Mouse (Mus musculus) thymus, adult 2 months (tissue): Measurements from ENCODE around the gene Rapsn. TPM values are rescaled to one million over a fixed set of nuclear protein-coding genes. Genes with fewer than 3 reads are reported as not detected.
"Not testable (repeated sequence)": the region's sequence is repeated elsewhere in the genome, so short reads cannot be mapped to it uniquely, and the experiment has no call there.

Experiments used
- DNase-seq: peaks from one replicate; pipeline ENCODE4 v3.0.0; 2021
- H3K27ac ChIP-seq: fragments of 200-500 bp; 2 replicates; pipeline ENCODE4 v1.5.1; 2012; ENCODE audit warnings: low read length, control low read depth; ENCODE audit not compliant: control insufficient read depth, insufficient read depth
- H3K27me3 ChIP-seq: fragments of 200-500 bp; 2 replicates; pipeline ENCODE4 v1.6.1; 2012; ENCODE audit warnings: mild to moderate bottlenecking, low read length, moderate library complexity, mixed read lengths; ENCODE audit not compliant: control insufficient read depth, insufficient read depth
- H3K36me3 ChIP-seq: fragments of 200-500 bp; 2 replicates; pipeline ENCODE4 v1.6.1; 2012; ENCODE audit warnings: mild to moderate bottlenecking, low read length, moderate library complexity; ENCODE audit not compliant: control insufficient read depth, insufficient read depth
- H3K4me1 ChIP-seq: fragments of 200-500 bp; replicated peaks from 2 replicates; pipeline ENCODE4 v1.6.1; 2012; ENCODE audit warnings: low read length; ENCODE audit not compliant: control insufficient read depth, insufficient read depth
- H3K4me3 ChIP-seq: fragments of 200-500 bp; 2 replicates; pipeline ENCODE4 v1.5.1; 2012; ENCODE audit warnings: mild to moderate bottlenecking, low read length, control low read depth, moderate library complexity; ENCODE audit not compliant: control insufficient read depth, insufficient read depth
- CTCF ChIP-seq: fragments of 200-500 bp; IDR thresholded peaks from 2 replicates; pipeline ENCODE4 v1.5.1; 2012; ENCODE audit warnings: mild to moderate bottlenecking, control low read depth, low read length, moderate library complexity, borderline replicate concordance; ENCODE audit not compliant: control insufficient read depth, poor library complexity, insufficient read depth; ENCODE audit errors: extremely low read depth
- POLR2A ChIP-seq: fragments of 200-500 bp; IDR thresholded peaks from 2 replicates; pipeline ENCODE4 v1.6.1; 2012; ENCODE audit warnings: mild to moderate bottlenecking, low read length, control low read depth, moderate library complexity; ENCODE audit not compliant: control insufficient read depth, poor library complexity, insufficient read depth; ENCODE audit errors: extremely low read depth
- WGBS: fragments of 180-500 bp; shearing (Covaris S2); methylation state at CpG from one replicate; pipeline ENCODE4 v1.1.7; 2018; 5-methylcytosine and 5-hydroxymethylcytosine counted together
- polyA plus RNA-seq: library from polyadenylated mRNA; depleted of rRNA; stranded (reverse); fragments of >200 nt; gene quantifications from 2 replicates; pipeline ENCODE4 v1.2.3, GENCODE M21; 2012; rRNA removed

The Rapsn gene
- polyA plus RNA-seq: 9.0 and 10.1 TPM in 2 replicates

DNA sequence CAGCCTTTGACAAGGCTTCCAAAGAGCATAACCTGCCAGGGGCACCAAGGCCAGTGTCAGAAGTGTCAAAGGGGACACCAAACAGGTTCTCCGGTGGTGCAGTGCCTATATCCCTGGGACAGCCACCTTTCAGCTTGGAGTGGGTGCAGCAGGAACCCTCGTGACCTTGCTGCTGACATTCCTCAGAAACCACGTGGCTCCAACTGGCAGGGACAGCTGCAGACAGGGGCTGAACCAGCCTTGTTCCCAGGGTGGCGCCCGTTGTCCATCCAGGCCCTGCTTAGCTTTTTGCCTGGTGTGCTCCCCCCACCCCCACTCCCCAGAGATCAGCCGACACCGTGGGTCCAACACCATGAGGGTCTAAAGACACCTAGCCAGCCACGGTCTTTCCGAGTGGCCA lies at the start of gene Rapsn:
Rapsn (plus strand) TSS at position 236 of the 400 bp plus-strand sequence.
- Histone ChIP-seq H3K4me3 (no peak within 1 kb of the TSS), H3K27ac (no peak within 1 kb of the TSS), H3K4me1 (no peaks in the 10 kb centered on the region), H3K36me3 (no peaks in the 10 kb centered on the region), H3K27me3 (no peaks in the 10 kb centered on the region)
- WGBS: 86% methylated on average over 9 of the region's 9 CpGs
- no peak for DNase-seq
- TF ChIP-seq POLR2A (no peak), CTCF (no peak)

DNA sequence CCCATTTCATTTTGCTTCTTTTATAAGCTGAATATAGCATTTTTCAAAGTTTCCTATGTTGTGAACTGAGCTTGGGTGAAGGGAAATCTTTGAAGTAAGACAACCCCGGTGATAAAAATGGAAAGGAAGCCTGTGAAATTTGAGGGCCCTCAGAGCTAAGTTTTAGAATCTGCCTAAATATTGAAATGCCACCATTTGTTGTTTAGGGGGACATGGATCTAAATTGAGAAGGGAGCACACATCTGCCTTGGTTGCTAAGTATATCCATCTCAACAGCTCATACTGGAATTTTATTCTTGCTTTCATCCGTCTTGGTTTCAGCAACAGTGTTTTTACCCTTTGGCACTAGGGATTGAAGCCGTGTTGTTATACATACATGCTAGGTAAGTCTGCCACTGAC lies 49.4 kb upstream of the Rapsn start:
- H3K27ac ChIP-seq: no peak overlapping the region
- DNase-seq: no peak
- no peaks in the 10 kb centered on the region for H3K27me3 ChIP-seq
- 0 out of 2 replicates have a peak, but pooled peaks cover 3% of the 10 kb centered on the region for H3K36me3 ChIP-seq
- no peak overlapping the region for H3K4me3 ChIP-seq
- no peaks in the 10 kb centered on the region; the same call in 1 of the 2 replicates for H3K4me1 ChIP-seq
- TF ChIP-seq POLR2A (no peak), CTCF (no peak)
- WGBS: 93% methylated on average over 3 of the region's 3 CpGs

GRCm38 (mm10) chr2:91008536-91008935 lies 26.9 kb upstream of the Rapsn start:
- 98% methylated on average over 8 of the region's 8 CpGs for WGBS
- TF ChIP-seq CTCF (no peak), POLR2A (no peak)
- H3K4me1 ChIP-seq: no peaks in the 10 kb centered on the region
- no peak overlapping the region for H3K4me3 ChIP-seq
- no peak overlapping the region for H3K27ac ChIP-seq
- peaks cover 94% of the 10 kb centered on the region for H3K36me3 ChIP-seq
- H3K27me3 ChIP-seq: no peaks in the 10 kb centered on the region
- DNase-seq: no peak

DNA sequence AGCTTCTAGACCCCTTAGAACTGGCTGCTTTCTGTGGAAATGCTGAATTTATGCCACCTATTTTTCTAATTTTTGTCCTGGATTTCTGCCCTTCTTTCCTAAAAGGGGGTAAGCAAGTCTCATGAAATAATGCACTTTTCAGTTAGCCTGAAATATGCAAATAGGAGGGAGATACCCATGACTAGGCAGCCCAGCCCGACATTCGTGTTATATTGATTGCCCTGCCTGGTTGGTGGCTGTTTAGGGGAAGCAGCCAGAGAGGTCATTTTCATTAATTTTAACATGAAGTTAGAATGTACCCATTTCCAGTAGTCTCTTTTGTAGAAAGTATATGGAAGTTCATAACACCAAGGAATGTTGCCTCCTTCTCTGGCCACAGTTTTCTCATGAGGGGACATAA lies 21.5 kb upstream of the Rapsn start:
- no peak for DNase-seq
- no peak for TF ChIP-seq POLR2A
- no peak for TF ChIP-seq CTCF
- H3K4me1 ChIP-seq: no peaks in the 10 kb centered on the region
- no peaks in the 10 kb centered on the region for H3K27me3 ChIP-seq
- no peak overlapping the region for H3K4me3 ChIP-seq
- 96% methylated on average over 2 of the region's 2 CpGs for WGBS
- H3K27ac ChIP-seq: no peak overlapping the region
- peaks cover 73% of the 10 kb centered on the region for H3K36me3 ChIP-seq

DNA sequence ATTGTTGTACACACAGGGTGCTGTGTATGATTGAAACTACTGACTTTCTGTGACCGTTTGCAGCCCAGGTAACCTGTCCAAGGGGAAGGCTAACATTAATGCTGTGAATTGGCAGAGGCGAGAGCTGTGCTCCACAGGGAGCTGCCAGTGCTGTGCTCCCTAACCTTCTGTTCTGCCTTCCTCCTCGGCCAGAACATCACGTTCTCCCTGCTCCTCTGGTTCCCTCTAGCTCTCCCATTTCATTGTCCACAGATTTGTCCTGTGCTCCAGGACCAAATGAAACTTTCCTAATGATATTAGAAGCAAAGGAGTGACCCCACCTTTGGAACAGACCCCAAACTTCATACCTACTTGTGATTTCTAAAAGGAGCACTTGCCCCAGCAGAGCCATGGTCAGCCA lies 20.0 kb upstream of the Rapsn start:
- no peaks in the 10 kb centered on the region for H3K4me1 ChIP-seq
- TF ChIP-seq CTCF (no peak), POLR2A (no peak)
- H3K4me3 ChIP-seq: no peak overlapping the region
- H3K27me3 ChIP-seq: no peaks in the 10 kb centered on the region
- peaks cover 66% of the 10 kb centered on the region for H3K36me3 ChIP-seq
- DNase-seq: no peak
- no peak overlapping the region for H3K27ac ChIP-seq
- 96% methylated on average over 4 of the region's 4 CpGs for WGBS

DNA sequence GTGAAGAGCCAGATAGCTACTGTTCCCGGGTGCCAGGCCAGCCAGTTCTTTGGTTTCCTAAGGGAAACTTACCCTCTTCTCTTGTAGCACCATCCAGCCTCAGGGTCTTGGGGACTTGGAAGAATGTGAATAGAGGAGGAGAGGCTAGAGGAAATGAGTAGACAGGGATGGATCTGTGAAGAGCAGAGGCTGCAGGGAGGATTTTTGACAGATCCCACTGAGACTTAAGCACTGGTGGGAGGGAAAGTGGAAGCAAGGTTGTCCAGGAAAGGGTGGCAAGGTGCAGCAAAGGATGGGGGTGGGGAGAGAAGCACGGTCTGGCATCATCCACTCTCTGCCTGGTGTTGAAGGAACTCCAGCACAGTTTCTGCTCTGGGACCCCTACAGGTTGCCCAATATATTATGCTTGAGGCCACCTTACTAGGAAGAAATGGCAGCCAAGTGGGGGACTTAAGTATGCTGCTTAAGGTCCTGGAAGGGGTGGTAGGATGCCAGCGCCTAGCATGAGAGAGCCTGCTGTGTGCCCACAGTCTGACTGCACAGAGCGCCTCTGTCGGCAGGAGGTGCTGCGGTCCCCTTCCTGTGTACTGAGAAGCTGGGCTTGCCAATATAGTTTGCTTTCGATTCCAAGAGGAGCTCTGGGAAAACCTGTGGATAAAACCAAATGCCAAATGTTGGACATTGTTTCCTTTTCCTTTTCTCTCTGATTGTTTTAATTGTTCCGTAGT lies 17.2 kb upstream of the Rapsn start:
- DNase-seq: no peak
- WGBS: 91% methylated on average over 8 of the region's 8 CpGs
- H3K36me3 ChIP-seq: peaks cover 40% of the 10 kb centered on the region
- no peaks in the 10 kb centered on the region for H3K4me1 ChIP-seq
- H3K27ac ChIP-seq: no peak overlapping the region
- TF ChIP-seq CTCF: no peak
- no peak for TF ChIP-seq POLR2A
- H3K27me3 ChIP-seq: no peaks in the 10 kb centered on the region
- H3K4me3 ChIP-seq: no peak overlapping the region

DNA sequence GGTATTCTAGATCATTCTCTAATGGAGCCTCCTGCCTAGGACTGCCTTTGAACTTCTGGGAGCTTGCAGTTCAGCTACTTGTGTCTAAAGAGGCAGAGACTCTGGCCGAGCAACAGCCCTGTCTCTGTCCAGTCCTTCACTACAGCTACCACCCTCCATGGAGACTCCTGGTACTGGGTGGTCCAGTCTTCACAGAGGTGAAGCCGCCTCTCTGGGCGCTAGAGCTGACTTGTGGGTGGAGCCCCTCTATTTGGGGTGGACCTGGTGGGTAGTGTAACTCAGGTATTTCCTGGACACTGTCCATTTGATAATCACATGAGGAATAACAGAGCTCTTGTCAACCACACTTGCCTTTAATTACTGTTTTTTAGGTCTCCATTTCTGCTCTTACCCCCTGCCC lies 15.5 kb upstream of the Rapsn start:
- H3K4me3 ChIP-seq: no peak overlapping the region
- no peaks in the 10 kb centered on the region for H3K4me1 ChIP-seq
- no peaks in the 10 kb centered on the region for H3K27me3 ChIP-seq
- H3K36me3 ChIP-seq: peaks cover 23% of the 10 kb centered on the region
- no peak for DNase-seq
- 95% methylated on average over 3 of the region's 3 CpGs for WGBS
- no peak for TF ChIP-seq CTCF
- H3K27ac ChIP-seq: no peak overlapping the region

DNA sequence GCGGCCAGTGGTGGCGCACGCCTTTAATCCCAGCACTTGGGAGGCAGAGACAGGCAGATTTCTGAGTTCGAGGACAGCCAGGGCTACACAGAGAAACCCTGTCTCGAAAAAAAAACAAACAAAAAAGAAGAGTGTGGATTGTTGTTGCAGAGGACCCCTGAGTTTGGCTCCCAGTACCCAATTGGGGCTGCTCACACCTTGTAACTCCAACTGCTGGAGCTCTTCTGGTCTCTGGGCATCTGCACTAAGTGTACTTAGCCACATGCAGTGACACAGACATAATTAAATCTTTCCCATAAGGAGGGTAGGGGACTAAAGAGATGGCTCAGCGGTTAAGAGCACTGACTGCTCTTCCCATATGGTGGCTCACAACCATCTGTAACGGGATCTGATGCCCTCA lies 13.2 kb upstream of the Rapsn start:
- DNase-seq, H3K27me3 ChIP-seq, H3K36me3 ChIP-seq, H3K4me3 ChIP-seq, H3K4me1 ChIP-seq, H3K27ac ChIP-seq: not testable (repeated sequence)
- WGBS: 98% methylated on average over 7 of the region's 7 CpGs
